Mouse (Mus musculus) mesoderm, embryonic 11.5 days (tissue): ENCODE data around the gene Rbfox1.

Source experiments
- DNase-seq: peaks from one replicate; pipeline ENCODE4 v3.0.0-alpha.2; 2012; ENCODE audit warnings: low read depth, low spot score

The Rbfox1 gene

DNA sequence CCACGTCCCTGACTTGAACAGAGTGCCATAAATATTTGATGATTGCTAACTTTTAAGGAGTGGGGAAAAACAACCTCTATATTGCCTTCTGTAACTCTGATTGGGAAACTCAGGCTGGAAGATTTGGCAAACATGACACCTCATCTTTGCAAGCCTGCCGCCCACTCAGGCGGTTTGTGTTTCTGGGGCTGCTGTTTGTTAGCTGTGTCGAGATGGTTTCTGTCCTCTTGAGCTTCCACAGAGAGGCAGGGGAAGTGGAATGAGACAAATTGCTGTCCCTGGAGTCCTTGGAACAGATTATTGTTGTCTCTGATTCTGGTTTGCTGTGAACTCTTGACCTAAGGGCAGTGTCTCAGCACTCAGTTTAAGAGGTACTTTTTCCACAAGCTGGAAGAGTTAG is 1327.6 kb downstream of the Rbfox1 start:
- no peak for DNase-seq

DNA sequence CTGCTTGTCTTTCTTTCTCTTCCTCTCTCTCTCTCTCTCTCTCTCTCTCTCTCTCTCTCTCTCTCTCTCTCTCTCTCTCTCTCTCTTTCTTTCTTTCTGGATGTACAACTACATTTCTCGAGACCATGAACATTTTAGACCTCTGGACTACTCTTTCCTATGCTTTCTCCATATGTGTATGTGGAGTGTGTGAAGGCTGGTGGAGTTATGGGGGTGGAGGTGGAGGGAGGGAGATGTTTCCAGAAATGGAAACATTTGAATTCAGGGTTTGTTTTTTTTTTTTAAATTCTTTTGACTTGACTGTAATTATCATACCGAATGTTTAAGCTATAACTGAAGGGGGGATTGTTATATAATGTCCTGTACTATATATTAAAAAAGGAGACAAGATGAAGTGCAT is 1338.1 kb downstream of the Rbfox1 start:
- DNase-seq: no peak

DNA sequence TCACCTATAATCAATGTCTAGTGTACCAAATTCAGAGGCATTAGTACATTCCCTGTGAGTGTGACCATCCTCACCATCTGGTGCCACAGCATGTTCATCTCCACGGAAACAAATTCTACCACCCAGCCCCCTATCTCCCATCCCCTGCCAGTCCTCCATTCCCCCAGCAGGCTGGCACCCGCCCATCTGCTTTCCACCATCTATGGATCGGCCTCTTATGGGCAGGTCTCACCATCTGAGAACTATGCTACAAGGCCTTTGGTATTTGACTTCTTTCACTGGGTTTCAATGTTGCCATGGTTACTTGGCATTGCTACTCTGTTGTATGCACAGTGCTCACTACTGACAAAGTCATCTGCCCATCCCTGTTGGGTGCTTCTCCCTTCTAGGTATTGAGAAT is 1340.8 kb downstream of the Rbfox1 start:
- DNase-seq: no peak

DNA sequence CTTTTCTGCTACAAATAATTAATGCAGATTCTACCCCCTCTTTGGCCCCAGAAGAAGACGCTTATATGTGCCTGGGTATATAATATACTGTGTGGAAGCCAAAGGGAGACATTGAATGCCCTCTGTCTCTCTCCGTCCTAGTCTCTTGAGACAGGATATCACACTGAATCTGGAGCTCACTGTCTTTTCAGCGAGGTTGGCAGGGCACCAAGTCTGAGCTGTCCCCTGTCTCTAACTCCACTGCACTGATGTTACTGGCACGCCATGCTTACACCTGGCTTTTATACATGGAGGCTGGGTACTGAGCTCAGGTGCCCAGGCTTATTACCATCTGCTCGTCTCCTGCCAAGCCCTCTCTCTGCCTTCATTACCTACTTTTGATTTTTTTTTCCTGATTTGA is 1343.1 kb downstream of the Rbfox1 start:
- no peak for DNase-seq

DNA sequence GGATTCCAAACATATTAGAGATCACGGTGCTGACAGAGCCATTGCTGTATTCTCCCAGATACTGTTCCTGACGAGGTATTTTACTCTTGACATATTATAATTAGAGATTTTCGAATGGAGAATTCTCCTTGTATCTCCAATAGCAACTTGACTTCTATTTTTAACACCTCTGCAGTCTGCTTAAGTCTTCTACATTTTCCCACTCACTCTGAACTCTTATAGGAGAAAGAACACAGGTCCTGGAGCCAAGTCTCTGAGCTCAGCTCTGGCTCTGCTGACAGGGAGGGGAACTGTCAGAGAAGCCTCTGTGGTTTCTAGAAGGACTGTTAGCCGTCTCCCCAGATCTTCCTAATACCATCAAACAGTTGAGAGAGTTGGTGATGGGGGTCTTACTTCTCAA is 1344.1 kb downstream of the Rbfox1 start:
- DNase-seq: no peak

DNA sequence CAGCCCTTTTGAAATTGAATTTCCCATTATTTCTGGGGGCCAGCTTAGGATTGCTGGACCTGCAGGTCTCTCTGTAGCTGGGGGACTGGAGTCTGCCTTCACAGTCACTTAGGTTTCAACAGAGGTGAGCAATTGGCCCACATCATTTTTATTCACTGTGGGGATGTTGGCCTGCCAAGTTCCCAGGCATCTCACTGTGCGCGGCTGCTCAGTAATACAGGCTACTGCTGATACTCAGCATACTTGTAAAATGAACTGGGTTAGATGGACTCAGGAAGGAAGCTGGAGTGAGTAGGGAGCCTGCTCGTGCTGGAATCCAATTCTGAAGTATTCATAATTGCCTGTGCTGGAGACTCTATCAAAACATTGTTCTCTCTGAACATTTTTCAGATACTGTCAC is 1356.5 kb downstream of the Rbfox1 start:
- DNase-seq: no peak

DNA sequence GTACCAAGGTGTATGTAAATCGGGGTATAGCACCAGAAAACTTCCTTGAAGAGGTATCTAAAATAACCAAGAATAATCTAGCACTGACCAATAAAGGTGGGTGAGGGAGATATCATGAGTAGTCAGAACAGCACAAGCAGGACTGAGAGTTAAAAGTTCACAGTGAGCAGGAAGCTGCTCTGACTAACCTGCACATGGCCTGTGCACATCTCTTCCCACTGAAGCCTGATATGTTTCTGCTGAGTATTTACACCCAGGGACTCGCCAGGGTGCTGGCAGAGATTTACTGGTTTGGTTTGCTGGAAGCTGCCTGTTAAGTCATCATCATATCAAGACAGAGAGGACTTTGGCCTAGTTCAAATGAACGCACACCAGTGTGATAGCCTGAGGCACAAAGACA is 1357.3 kb downstream of the Rbfox1 start:
- DNase-seq: no peak

DNA sequence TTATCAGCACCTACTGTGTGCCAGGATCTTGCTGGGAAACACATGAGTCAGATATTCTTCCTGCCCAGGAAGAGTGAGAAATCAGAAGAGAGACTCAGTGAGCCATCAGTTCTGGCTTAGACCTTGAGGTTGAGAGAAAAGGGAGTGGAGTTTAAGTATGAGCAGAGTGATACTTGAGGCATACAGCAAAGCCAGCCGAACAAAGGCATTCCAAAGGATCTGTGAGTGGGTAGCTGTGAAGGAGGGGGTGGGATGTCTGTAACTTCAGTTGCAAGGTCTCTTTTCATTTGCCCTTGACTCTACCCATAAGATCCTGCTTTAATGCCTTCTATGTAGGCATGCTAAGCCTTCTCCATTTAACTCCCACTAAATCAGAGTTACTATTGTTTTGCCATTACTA is 1359.2 kb downstream of the Rbfox1 start:
- DNase-seq: no peak

DNA sequence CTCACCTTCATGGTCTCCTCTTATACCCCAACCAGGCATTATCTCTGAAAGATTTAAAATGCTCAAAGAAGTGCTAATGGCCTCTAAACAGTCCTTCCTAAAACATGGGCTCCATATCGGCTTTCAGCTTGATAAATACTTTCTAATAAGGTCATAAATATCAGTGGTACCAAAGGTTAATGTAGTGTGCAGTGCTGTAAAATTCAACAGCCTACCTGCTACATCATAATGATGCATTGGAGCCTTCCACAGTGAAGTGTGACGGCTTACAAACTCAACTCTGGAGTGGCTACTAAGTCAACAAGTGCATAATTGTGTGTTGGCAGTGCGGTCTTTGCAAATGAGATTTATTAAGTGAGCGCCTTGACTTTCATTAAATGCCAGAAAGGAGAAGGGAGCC is 1366.5 kb downstream of the Rbfox1 start:
- peak; percentile 4 for DNase-seq

DNA sequence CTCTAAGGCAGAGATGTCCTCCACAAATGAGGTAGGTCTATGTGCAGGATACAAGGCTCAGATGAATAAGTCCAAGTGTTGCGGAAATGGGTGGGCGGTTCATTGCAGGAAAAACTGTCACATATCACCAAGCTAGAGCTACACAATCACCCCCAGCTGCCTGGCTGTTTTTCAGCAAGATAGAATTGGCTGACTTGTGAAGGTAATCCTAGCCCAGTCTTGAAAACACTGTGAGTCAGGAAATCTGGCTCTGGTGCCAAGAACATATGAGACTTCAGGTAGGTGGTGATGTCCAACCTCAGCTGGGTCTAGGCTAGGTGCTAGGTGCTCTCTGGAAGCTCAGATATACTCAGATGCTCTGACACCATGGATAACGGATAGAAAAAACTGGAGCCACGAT is 1372.2 kb downstream of the Rbfox1 start:
- DNase-seq: no peak

DNA sequence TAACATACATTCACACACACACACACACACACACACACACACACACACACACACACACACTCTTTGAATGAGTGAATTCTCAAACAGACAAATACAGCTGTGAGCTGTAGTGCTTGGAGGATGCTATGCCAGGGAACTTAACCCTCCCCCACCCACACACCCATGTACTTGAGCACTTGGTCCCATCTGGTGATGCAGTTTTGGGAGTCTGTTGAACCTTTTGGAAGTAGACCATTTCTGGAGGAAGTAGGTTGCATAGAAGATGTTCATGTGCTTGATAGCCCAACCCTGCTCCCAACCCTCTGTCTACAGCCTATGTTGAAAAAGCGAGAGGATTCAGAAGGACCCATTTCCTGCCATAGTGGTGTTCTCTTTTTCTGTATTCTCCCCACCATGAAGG is 1378.1 kb downstream of the Rbfox1 start:
- no peak for DNase-seq

DNA sequence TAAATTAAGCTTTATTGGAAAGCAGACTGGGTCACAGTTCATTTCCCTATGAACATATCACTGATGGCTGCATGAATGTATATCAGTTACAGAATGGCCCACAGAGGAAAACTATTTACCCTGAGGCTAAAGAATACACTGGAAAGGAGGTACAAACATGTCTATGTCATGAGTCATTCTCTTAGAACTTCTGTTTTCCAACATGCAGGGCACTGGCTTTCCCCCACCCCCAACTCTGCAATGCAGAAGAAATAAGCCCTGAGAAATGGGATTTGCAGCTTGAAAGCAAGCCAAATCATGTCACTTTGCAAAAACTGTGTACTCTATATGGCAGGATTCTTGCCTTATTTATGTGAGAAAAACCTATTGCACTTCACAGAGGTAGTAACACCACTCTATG is 1380.6 kb downstream of the Rbfox1 start:
- no peak for DNase-seq

DNA sequence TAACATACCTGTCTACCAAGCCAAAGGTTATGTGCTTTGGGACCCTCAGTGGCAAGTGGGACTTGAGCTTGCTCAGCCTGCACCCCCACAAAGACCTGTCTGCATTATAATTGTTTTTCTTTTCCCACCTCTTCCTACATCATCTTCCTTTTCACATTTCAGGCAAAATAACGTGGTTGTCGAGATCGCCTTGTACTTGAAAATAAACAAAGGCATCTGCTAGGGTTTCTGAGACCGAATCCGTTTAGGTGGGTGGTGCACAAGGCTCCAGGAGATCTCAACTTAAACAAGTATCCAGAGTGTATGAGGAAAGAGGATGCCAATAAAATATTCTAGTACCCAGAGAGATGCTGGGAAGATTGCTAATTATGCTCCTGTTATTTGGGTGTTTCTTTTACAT is 1390.3 kb downstream of the Rbfox1 start:
- DNase-seq: no peak

DNA sequence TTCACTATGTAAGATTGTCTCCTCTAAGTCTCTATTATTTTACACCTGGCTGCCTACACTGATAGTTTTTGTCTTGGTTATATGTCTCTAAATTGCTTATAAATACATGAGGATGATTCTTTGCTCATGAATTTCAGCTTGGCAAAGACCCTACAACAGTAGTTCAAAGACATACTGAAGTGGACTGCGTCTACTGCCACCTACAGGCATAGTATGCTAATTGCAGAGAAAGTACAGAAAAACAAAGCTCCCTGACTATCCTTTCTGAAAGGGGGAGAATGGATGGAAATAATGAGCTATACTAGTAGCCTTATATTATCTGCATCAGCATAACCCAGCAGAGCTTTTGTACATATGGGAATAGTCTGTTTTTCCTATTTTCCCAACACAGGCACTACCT is 1390.7 kb downstream of the Rbfox1 start:
- DNase-seq: no peak

DNA sequence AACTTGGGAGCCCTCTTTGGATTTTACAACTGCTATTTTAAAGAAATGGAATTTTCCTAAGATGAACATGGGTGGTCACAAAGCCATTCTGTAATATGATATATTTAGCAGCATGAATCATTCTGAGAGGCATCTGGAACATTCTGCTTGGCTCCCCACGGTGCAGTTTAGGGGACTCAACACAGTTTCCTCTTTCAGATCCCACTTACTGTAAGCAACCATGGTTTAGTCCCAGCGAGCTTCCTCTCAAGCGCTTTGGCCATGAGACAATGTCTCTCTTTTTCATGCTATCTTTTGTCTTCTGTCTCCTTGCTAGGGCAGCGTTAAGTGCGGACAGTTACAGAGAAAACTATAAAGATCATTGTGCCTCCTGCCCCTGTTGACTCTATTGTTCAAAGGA is 1394.4 kb downstream of the Rbfox1 start:
- peak; percentile 29 for DNase-seq

DNA sequence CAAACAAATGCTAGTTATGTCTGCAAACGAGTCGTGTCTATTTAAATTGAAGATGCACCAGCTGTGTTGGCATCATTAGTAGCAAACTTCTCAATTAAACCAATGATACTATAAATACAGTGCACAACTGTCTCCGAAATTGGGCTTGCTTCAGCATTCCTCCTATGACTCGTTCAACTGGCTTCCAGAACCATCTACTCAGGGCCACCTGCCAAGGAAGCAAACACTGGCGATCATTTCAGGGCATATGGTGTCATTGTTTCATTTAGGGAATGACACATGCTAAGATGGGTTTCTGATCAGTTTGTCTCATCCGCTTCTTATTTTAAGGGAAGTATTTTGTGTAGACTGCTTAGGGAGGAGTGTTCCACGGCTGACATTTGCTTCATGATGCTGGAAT is 1397.1 kb downstream of the Rbfox1 start:
- no peak for DNase-seq

DNA sequence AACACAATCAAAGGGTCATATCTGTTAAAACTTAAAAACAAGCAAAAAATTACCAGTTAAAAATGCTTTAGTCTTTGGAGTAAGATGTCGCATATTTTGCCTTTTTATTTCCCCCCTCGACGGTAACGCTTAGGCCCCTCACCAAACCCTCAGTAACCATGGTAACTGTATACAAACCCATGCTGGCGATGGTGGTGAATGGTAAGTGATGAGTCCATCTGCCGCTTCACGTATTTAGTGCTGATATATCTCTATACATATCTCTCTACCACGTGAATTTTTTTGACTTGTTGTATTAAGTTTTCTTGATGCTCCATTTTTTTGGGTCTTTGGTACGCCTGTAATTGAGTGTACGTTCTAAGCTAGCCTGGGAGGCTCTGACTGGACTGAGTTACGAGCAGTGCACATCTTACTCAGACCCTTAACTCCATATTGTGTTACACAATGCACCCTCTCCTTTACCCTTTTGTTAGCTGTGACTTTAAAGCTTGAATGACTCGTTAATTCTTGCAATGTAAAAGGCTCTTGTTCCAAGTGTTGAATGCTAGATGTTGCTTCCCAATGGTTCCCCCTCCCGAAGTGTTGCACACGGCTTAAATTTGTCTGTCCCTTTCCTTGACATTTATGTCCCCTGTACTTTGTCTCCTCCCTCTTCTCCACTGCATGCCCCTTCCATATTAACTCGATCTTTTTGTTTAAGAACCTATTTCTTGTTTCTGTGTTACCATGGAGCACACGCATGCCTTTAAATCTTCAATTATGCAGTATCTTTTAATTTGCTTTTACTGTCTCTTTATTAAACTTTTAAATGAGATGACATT is 1408.0 kb downstream of the Rbfox1 start:
- peak; percentile 41 for DNase-seq

DNA sequence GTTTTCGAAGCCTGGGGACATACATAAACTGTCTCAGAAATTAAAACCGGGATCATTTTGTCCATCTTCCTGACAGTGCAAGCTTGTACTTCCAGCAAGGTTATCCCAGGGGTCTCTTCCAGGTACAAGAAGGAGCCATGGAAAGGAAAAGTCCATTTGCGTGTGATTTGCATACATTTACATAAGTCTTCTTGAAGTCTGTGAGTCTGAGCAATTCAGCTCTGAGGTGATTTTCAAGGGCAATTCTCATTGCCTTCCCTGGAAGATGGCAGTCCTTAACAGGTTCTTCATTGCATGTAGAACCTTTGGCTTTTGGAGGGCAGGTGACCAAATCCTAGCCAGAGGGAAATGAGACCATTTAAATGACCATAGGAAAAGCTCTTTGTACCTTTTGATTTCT is 1417.3 kb downstream of the Rbfox1 start:
- DNase-seq: no peak

DNA sequence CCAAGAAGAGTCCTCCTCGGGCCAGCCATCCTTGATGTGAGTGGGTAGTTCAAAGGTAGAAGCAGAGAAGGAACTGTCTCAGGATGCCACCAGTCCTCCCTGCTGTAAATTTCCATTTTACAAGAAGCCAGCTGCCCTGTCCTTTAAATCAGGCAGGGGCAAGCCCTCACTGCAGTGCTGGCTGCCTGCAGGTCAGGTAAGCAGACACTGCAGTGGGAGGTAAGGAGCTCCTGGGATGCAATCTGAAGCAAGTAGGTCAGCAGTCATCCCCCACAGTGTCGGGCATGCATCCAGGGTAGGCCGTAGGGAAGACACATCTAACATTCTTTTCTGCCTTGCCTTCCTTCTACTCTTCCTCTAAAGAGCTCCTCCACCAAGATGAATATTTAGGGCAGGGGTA is 1444.0 kb downstream of the Rbfox1 start:
- no peak for DNase-seq

DNA sequence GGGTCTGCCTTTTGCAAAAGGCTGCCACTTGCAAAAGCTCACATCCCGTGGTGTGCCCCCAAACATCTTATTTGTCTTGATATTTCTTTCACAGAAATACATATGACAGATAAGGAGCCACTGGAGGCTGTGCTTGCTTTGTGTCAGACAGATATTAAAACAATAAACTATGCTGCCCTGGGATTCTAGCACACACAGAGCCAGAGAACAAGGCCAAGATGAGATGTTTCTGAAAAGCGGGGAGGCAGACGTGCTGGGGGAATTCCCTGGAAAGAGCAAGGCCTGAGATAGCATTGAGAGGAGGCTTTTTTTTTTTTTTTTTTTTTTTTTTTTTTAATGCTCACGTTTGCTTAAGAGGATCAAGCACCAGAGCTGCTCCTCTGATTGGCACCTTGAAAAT is 1456.0 kb downstream of the Rbfox1 start:
- no peak for DNase-seq

DNA sequence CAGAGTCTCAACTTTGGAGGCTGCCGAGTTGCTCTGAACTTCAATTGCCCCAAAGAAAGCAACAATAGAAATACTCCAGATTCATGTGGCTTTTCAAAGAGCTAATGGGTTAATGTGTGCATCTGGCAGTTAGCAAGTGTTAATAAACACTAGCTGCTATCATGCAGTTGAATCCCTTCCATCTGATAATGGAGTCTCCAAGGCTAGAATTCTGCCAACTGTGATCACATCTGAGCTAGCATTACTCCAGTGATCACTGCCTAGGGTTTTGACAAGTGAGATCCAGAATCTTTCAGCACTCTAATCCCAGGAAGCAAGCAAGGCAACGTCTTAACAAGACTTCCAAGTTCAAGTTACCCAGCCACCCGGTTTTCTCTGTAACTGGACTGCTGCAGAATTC is 1460.1 kb downstream of the Rbfox1 start:
- DNase-seq: no peak

DNA sequence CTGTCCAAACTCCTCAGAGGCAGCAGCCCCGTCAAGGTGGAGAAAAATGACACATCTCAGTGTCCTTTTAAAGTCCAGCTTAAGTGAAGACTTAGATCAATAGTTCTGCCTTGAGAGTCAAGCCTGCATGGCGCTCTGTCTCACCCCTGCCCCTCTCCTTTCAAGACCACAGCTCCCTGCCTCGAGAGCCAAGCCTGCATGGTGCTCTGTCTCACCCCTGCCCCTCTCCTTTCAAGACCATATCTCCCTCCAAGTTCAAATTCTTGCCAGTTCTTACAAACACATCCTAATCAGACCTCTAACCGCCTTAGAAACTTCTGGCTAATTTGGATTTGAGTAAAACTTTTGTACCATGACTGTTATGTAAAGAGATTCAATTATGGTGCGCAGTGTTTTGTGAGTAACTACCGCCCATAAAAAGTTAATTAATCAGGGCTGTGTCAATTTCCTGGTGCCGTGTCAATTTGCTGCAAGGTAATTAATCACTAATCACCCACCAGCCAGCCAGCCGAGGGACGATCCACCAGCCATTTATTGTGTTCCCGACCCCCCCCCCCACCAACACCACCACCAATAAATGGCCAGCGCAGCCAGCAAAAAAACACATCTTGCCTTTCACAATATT is 1461.0 kb downstream of the Rbfox1 start:
- DNase-seq: no peak

DNA sequence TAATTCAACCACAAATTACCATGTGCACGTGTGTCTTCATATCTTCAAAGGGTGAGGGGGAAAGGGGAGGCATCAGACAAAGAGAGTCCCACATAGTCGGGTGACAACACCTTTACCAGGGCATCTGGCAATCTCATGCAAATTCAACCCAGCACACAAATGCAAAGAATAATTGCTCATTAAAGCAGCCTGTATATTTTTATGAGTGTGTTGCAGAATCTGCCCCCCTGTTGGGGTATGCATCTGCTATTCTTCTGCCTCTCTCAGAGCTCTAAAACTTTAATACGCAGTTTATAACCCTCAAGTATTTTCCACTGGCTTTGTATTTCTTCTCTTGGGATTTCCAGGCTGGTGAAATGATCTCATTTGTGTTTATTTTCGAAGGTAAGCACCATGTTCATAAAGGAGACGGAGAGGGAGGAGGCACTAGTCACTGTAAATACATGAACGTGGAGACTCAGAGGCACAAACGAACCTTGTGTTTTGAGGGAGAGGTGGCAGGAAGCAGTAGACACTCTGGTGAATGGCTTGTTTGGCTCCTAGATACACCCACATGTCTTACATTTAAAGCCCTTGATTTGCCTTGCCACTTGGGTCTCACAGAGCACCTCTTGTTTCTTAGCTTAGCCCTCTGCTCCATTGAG is 1462.5 kb downstream of the Rbfox1 start:
- DNase-seq: no peak
